Mouse (Mus musculus) midbrain, embryonic 15.5 days (tissue): ENCODE data around the gene Bbs12. TPM values are rescaled to one million over a fixed set of nuclear protein-coding genes. Genes with fewer than 3 reads are reported as not detected.

ENCODE experiments used
- ATAC-seq: fragments of 200-750 bp; cut with Nextera tagmentation; replicated peaks from 2 replicates; pipeline ENCODE4 v1.8.0; 2017; ENCODE audit warnings: moderate TSS enrichment
- H3K27ac ChIP-seq: fragments of 300-500 bp; sonication (generic); 2 replicates; pipeline ENCODE4 v1.5.1; 2015; ENCODE audit warnings: mild to moderate bottlenecking, inconsistent platforms
- H3K27me3 ChIP-seq: fragments of 300-500 bp; sonication (generic); replicated peaks from 2 replicates; pipeline ENCODE4 v1.6.1; 2015; ENCODE audit warnings: inconsistent platforms
- H3K36me3 ChIP-seq: fragments of 300-500 bp; sonication (generic); replicated peaks from 2 replicates; pipeline ENCODE4 v1.6.1; 2015; ENCODE audit warnings: inconsistent platforms
- H3K4me1 ChIP-seq: fragments of 300-500 bp; sonication (generic); 2 replicates; pipeline ENCODE4 v1.6.1; 2015; ENCODE audit warnings: inconsistent platforms
- H3K4me2 ChIP-seq: fragments of 300-500 bp; sonication (generic); 2 replicates; pipeline ENCODE4 v1.6.1; 2015; ENCODE audit warnings: inconsistent platforms, mild to moderate bottlenecking, moderate library complexity
- H3K4me3 ChIP-seq: fragments of 300-500 bp; sonication (generic); 2 replicates; pipeline ENCODE4 v1.5.1; 2015; ENCODE audit warnings: mild to moderate bottlenecking, inconsistent platforms
- H3K9ac ChIP-seq: fragments of 300-500 bp; sonication (generic); 2 replicates; pipeline ENCODE4 v1.6.1; 2015; ENCODE audit warnings: mild to moderate bottlenecking, inconsistent platforms
- H3K9me3 ChIP-seq: fragments of 300-500 bp; sonication (generic); 2 replicates; pipeline ENCODE4 v1.6.1; 2016; ENCODE audit warnings: inconsistent platforms
- WGBS: fragments of 180-500 bp; shearing (Covaris S2); methylation state at CpG from one replicate; pipeline ENCODE4 v1.1.7; 2015; ENCODE audit warnings: mixed read lengths; 5-methylcytosine and 5-hydroxymethylcytosine counted together
- polyA plus RNA-seq: library from polyadenylated mRNA; unstranded; fragments of >200 nt; fragmentation: Nextera tagmentation; extraction: Ambion mirVana; gene quantifications from 2 replicates; pipeline ENCODE4 v1.2.1, GENCODE M21; 2015

Bbs12 gene
- polyA plus RNA-seq, 1 experiment from 2014 or later = 4.9 TPM

- Histone ChIP-seq H3K27ac (no peak overlapping the region), H3K27me3 (no peaks in the 10 kb centered on the region), H3K36me3 (no peaks in the 10 kb centered on the region), H3K4me3 (no peak overlapping the region), H3K4me1 (no peaks in the 10 kb centered on the region), H3K9ac (no peak overlapping the region), H3K4me2 (no peak overlapping the region), H3K9me3 (no peaks in the 10 kb centered on the region)
- no peak for ATAC-seq
- 81% methylated on average over 4 of the region's 4 CpGs for WGBS
These were observed 52.8 kb downstream of the Bbs12 start for GRCm38 (mm10) chr3:37365144-37365543.

GRCm38 (mm10) chr3:37365976-37366375 lies 53.6 kb downstream of the Bbs12 start:
- no peaks in the 10 kb centered on the region for H3K9me3 ChIP-seq
- H3K36me3 ChIP-seq = no peaks in the 10 kb centered on the region

GRCm38 (mm10) chr3:37366381-37367053 lies 54.2 kb downstream of the Bbs12 start:
- H3K9me3 ChIP-seq = no peaks in the 10 kb centered on the region
- no peaks in the 10 kb centered on the region for H3K36me3 ChIP-seq
- no peaks in the 10 kb centered on the region for H3K27me3 ChIP-seq
- H3K27ac ChIP-seq = no peak overlapping the region
- ATAC-seq = no peak
- 70% methylated on average over 4 of the region's 4 CpGs for WGBS
- no peak overlapping the region for H3K4me2 ChIP-seq
- no peaks in the 10 kb centered on the region for H3K4me1 ChIP-seq
- H3K9ac ChIP-seq = no peak overlapping the region
- H3K4me3 ChIP-seq = no peak overlapping the region

More at GRCm38 (mm10) chr3:37365976-37366375, 53.6 kb downstream of the Bbs12 start:
- Histone ChIP-seq H3K4me1 (no peaks in the 10 kb centered on the region), H3K27me3 (no peaks in the 10 kb centered on the region), H3K4me3 (no peak overlapping the region), H3K9ac (no peak overlapping the region), H3K27ac (no peak overlapping the region), H3K4me2 (no peak overlapping the region)
- no peak for ATAC-seq
- WGBS = 61% methylated on average over 3 of the region's 3 CpGs

- Histone ChIP-seq H3K4me3 (no peak overlapping the region), H3K9me3 (no peaks in the 10 kb centered on the region), H3K4me1 (no peaks in the 10 kb centered on the region), H3K27ac (no peak overlapping the region), H3K27me3 (no peaks in the 10 kb centered on the region), H3K4me2 (no peak overlapping the region), H3K9ac (no peak overlapping the region), H3K36me3 (no peaks in the 10 kb centered on the region)
- WGBS = 84% methylated on average over 4 of the region's 4 CpGs
- ATAC-seq = no peak
These were observed 58.1 kb downstream of the Bbs12 start for GRCm38 (mm10) chr3:37370407-37370806.

Other genes with a start within 250 kb of the Bbs12 start
- 0.09 and 0.25 TPM in 2 replicates for gene Adad1, start 249.0 kb upstream of the Bbs12 start, polyA plus RNA-seq
- 0.15 and 0.46 TPM in 2 replicates for gene Il2, start 186.6 kb upstream of the Bbs12 start, polyA plus RNA-seq
- gene Il21, start 79.9 kb upstream of the Bbs12 start, polyA plus RNA-seq = not detected in 2 replicates
- 2.1 and 2.8 TPM in 2 replicates for gene Cetn4, start 154 bp downstream of the Bbs12 start, polyA plus RNA-seq
- 0.34 and 0.51 TPM in 2 replicates for gene Fgf2, start 35.8 kb downstream of the Bbs12 start, polyA plus RNA-seq
- gene Spata5, start 107.3 kb downstream of the Bbs12 start, polyA plus RNA-seq = 27.4 and 36.2 TPM in 2 replicates
- gene Nudt6, start 107.7 kb downstream of the Bbs12 start, polyA plus RNA-seq = 8.0 and 9.7 TPM in 2 replicates